9 mouse cellular contexts compared by ENCODE assay signal in the genomic region with DNA sequence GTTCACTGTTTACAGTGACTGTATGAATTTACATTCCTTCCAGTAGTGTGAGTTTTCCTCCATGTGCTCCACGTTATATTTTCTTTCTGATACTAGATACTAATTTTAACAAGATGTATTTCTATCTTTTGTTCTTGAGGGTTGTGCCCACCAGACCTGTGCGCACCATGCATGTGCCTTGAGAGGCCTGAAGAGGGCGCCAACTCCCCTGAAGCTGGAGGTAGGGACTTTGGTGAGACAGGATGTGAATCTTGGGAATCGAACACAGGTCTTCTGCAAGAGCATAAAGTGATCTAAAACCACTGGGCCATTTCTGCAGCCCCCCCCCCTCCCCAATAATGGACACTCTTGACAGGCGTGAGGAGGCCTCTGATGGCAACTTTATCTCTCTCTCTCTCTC. TPM values are rescaled to one million over a fixed set of nuclear protein-coding genes. Genes with fewer than 3 reads are reported as not detected.
DNase-seq lines count a peak whose midpoint lies in the region; ATAC-seq and TF ChIP-seq lines count a peak whose summit lies in the region.
"Had no signal": no experiment of that assay in that cellular context is flagged by ENCODE, and none has a peak within 500 bp of the region (broad histone marks: within the 10 kb centered on the region; RNA-seq: fewer than 3 reads in every experiment).

No protein-coding gene starts in this region.

- no peak for TF ChIP-seq POLR2A in lung, adult 2 months (IDR thresholded peaks at IDR 0.05; ENCODE audit: borderline replicate concordance, extremely low read depth, low read depth, low read length)

- H3K9me3 ChIP-seq in forebrain, embryonic 14.5 days (replicated peaks; ENCODE audit: control insufficient read depth, low read length), result no peaks in the 10 kb centered on the region
- no peaks in the 10 kb centered on the region for H3K9me3 ChIP-seq in forebrain, embryonic 15.5 days
- no peaks in the 10 kb centered on the region for H3K9me3 ChIP-seq in neural tube, embryonic 15.5 days (replicated peaks)
- H3K9me3 ChIP-seq: hindbrain, embryonic 15.5 days had no signal

- no peak overlapping the region for H3K4me3 ChIP-seq in forebrain, embryonic 14.5 days (ENCODE audit: low read depth, low read length)
- H3K4me3 ChIP-seq in forebrain, embryonic 15.5 days, result no peak overlapping the region
- no peak overlapping the region for H3K4me3 ChIP-seq in neural tube, embryonic 15.5 days (replicated peaks)
- no peak overlapping the region for H3K4me3 ChIP-seq in lung, adult 2 months (replicated peaks; ENCODE audit: extremely low read depth, low read depth, low read length)

- WGBS in forebrain, embryonic 14.5 days, result 44% methylated on average over 5 of the region's 5 CpGs
- 44% methylated on average over 5 of the region's 5 CpGs for WGBS in forebrain, embryonic 15.5 days
- 44% methylated on average over 5 of the region's 5 CpGs for WGBS in neural tube, embryonic 15.5 days
- WGBS in lung, adult 2 months, result 39% methylated on average over 5 of the region's 5 CpGs

- peak; percentile 73 for TF ChIP-seq CTCF in lung, adult 2 months (IDR thresholded peaks at IDR 0.05; ENCODE audit: insufficient read depth, low read length)

- no peaks in the 10 kb centered on the region for H3K4me1 ChIP-seq in forebrain, embryonic 14.5 days (ENCODE audit: control insufficient read depth, insufficient read depth, low read length)
- peaks cover 16% of the 10 kb centered on the region for H3K4me1 ChIP-seq in forebrain, embryonic 15.5 days
- peaks cover 13% of the 10 kb centered on the region for H3K4me1 ChIP-seq in neural tube, embryonic 15.5 days
- H3K4me1 ChIP-seq in lung, adult 2 months (ENCODE audit: control insufficient read depth, insufficient read depth, low read length), result 0 out of 2 replicates have a peak, but pooled peaks cover 2% of the 10 kb centered on the region

- H3K27me3 ChIP-seq in forebrain, embryonic 14.5 days (replicated peaks; ENCODE audit: control insufficient read depth, insufficient read depth, low read length), result no peaks in the 10 kb centered on the region
- H3K27me3 ChIP-seq in forebrain, embryonic 15.5 days, result no peaks in the 10 kb centered on the region
- no peaks in the 10 kb centered on the region for H3K27me3 ChIP-seq in neural tube, embryonic 15.5 days (replicated peaks)
- H3K27me3 ChIP-seq: hindbrain, embryonic 15.5 days had no signal

- peak; percentile 52 for DNase-seq in forebrain, embryonic 14.5 days (ENCODE audit: low spot score)
- DNase-seq in neural tube, embryonic 10.5 days (ENCODE audit: extremely low spot score, low spot score), result peak; percentile 44
- peak; percentile 65 for DNase-seq in brain, adult 2 months (ENCODE audit: low read depth, low spot score)
- no peak for DNase-seq in lung, adult 2 months
- peak; percentile 72 for DNase-seq in thymus, postnatal 4 days
- DNase-seq in urinary bladder, postnatal 25 days (ENCODE audit: low spot score), result no peak

- no peak for ATAC-seq in forebrain, embryonic 14.5 days
- ATAC-seq in forebrain, embryonic 15.5 days (replicated peaks), result no peak
- ATAC-seq in neural tube, embryonic 15.5 days (ENCODE audit: low FRiP score), result no peak

- no peaks in the 10 kb centered on the region for H3K36me3 ChIP-seq in forebrain, embryonic 14.5 days (ENCODE audit: control insufficient read depth, insufficient read depth, low read length)
- 0 out of 2 replicates have a peak, but pooled peaks cover 3% of the 10 kb centered on the region for H3K36me3 ChIP-seq in forebrain, embryonic 15.5 days
- H3K36me3 ChIP-seq in neural tube, embryonic 15.5 days, result 0 out of 2 replicates have a peak, but pooled peaks cover 5% of the 10 kb centered on the region
- H3K36me3 ChIP-seq: hindbrain, embryonic 15.5 days had no signal

- H3K27ac ChIP-seq in forebrain, embryonic 14.5 days (ENCODE audit: low read depth, low read length), result no peak overlapping the region
- H3K27ac ChIP-seq in forebrain, embryonic 15.5 days (replicated peaks), result no peak overlapping the region
- no peak overlapping the region for H3K27ac ChIP-seq in neural tube, embryonic 15.5 days (replicated peaks)
- H3K27ac ChIP-seq: hindbrain, embryonic 15.5 days had no signal

- no peak overlapping the region for H3K4me2 ChIP-seq in forebrain, embryonic 14.5 days (ENCODE audit: low read length)
- no peak overlapping the region for H3K4me2 ChIP-seq in forebrain, embryonic 15.5 days (replicated peaks)
- H3K4me2 ChIP-seq in neural tube, embryonic 15.5 days, result no peak overlapping the region

- H3K9ac ChIP-seq in forebrain, embryonic 14.5 days (ENCODE audit: low read length), result no peak overlapping the region
- H3K9ac ChIP-seq in forebrain, embryonic 15.5 days (replicated peaks), result no peak overlapping the region
- no peak overlapping the region for H3K9ac ChIP-seq in neural tube, embryonic 15.5 days (replicated peaks)
- H3K9ac ChIP-seq: hindbrain, embryonic 15.5 days had no signal

RNA-seq across cellular contexts. Expression of a gene that starts 1.9 kb away (rescaled TPM):
- polyA plus RNA-seq in forebrain, embryonic 14.5 days (2014; fragmentation: Nextera tagmentation; extraction: Ambion mirVana), result 10.8 and 14.5 TPM in 2 replicates
- 11.5 and 14.2 TPM in 2 replicates for polyA plus RNA-seq in forebrain, embryonic 15.5 days (2015; fragmentation: Nextera tagmentation; extraction: Ambion mirVana)
- 10.1 and 10.7 TPM in 2 replicates for polyA plus RNA-seq in neural tube, embryonic 15.5 days (2015; fragmentation: Nextera tagmentation; extraction: Ambion mirVana)
- 0.36 and 1.5 TPM in 2 replicates for polyA plus RNA-seq in lung, adult 2 months (2012; rRNA removed)

RNA-seq across cellular contexts. Expression of a gene that starts 16.7 kb away (rescaled TPM):
- 12.8 and 13.8 TPM in 2 replicates for polyA plus RNA-seq in forebrain, embryonic 14.5 days (2014; fragmentation: Nextera tagmentation; extraction: Ambion mirVana)
- polyA plus RNA-seq in forebrain, embryonic 15.5 days (2015; fragmentation: Nextera tagmentation; extraction: Ambion mirVana), result 15.1 and 16.9 TPM in 2 replicates
- polyA plus RNA-seq in neural tube, embryonic 15.5 days (2015; fragmentation: Nextera tagmentation; extraction: Ambion mirVana), result 15.3 and 21.0 TPM in 2 replicates
- polyA plus RNA-seq in lung, adult 2 months (2012; rRNA removed), result 27.1 and 31.9 TPM in 2 replicates

RNA-seq across cellular contexts. Expression of a gene that starts 37.4 kb away (rescaled TPM):
- 69.3 and 73.8 TPM in 2 replicates for polyA plus RNA-seq in forebrain, embryonic 14.5 days (2014; fragmentation: Nextera tagmentation; extraction: Ambion mirVana)
- polyA plus RNA-seq in forebrain, embryonic 15.5 days (2015; fragmentation: Nextera tagmentation; extraction: Ambion mirVana), result 64.1 and 66.2 TPM in 2 replicates
- polyA plus RNA-seq in neural tube, embryonic 15.5 days (2015; fragmentation: Nextera tagmentation; extraction: Ambion mirVana), result 78.0 and 99.5 TPM in 2 replicates
- polyA plus RNA-seq in lung, adult 2 months (2012; rRNA removed), result not detected in 2 replicates

RNA-seq across cellular contexts. Expression of a gene that starts 40.1 kb away (rescaled TPM):
- polyA plus RNA-seq in forebrain, embryonic 14.5 days (2014; fragmentation: Nextera tagmentation; extraction: Ambion mirVana), result 96.6 and 101 TPM in 2 replicates
- polyA plus RNA-seq in forebrain, embryonic 15.5 days (2015; fragmentation: Nextera tagmentation; extraction: Ambion mirVana), result 126 and 128 TPM in 2 replicates
- 81.5 and 89.4 TPM in 2 replicates for polyA plus RNA-seq in neural tube, embryonic 15.5 days (2015; fragmentation: Nextera tagmentation; extraction: Ambion mirVana)
- polyA plus RNA-seq in lung, adult 2 months (2012; rRNA removed), result 1.2 and 1.9 TPM in 2 replicates

Comparison
In these comparisons a context has a peak if more than half of its experiments do, and no peak if none do; other contexts are left out.
1. DNase-seq: peak in forebrain, embryonic 14.5 days (single experiment), neural tube, embryonic 10.5 days (single experiment), brain, adult 2 months (single experiment) and thymus, postnatal 4 days (single experiment); none in lung, adult 2 months (single experiment) and urinary bladder, postnatal 25 days (single experiment).
2. RNA of a gene that starts 37.4 kb away (polyA plus RNA-seq): 78.0 to 99.5 TPM in neural tube, embryonic 15.5 days, 69.3 to 73.8 TPM in forebrain, embryonic 14.5 days and 64.1 to 66.2 TPM in forebrain, embryonic 15.5 days; not detected in lung, adult 2 months; every median in the first group is over 10 times any median in the second.